Mouse (Mus musculus) bone marrow macrophage, adult 2 months (primary cell): Measurements from ENCODE around the gene Dbx2. TPM values are rescaled to one million over a fixed set of nuclear protein-coding genes. Genes with fewer than 3 reads are reported as not detected.

Experiments used
- H3K27ac ChIP-seq: 2 replicates; pipeline ENCODE4 v1.5.1; 2012; ENCODE audit warnings: low read depth, low read length; ENCODE audit not compliant: insufficient read depth
- H3K4me1 ChIP-seq: 2 replicates; pipeline ENCODE4 v1.6.1; 2012; ENCODE audit warnings: low read length; ENCODE audit not compliant: control insufficient read depth, insufficient read depth
- H3K4me3 ChIP-seq: 2 replicates; pipeline ENCODE4 v1.5.1; 2012; ENCODE audit warnings: mild to moderate bottlenecking, low read length, moderate library complexity; ENCODE audit not compliant: insufficient read depth
- CTCF ChIP-seq: IDR thresholded peaks from 2 replicates; pipeline ENCODE4 v1.5.1; 2012; ENCODE audit warnings: low read depth, mild to moderate bottlenecking, low read length, moderate library complexity
- POLR2A ChIP-seq: IDR thresholded peaks from 2 replicates; pipeline ENCODE4 v1.6.1; 2012; ENCODE audit warnings: mild to moderate bottlenecking, low read depth, low read length, borderline replicate concordance
- polyA plus RNA-seq: library from polyadenylated mRNA; stranded (reverse); fragments of >200 nt; gene quantifications from 2 replicates; pipeline ENCODE4 v1.2.4, GENCODE M21; 2012; ENCODE audit not compliant: missing spikeins, insufficient read depth, insufficient read length

Gene Dbx2
- polyA plus RNA-seq, 1 experiment: not detected

DNA sequence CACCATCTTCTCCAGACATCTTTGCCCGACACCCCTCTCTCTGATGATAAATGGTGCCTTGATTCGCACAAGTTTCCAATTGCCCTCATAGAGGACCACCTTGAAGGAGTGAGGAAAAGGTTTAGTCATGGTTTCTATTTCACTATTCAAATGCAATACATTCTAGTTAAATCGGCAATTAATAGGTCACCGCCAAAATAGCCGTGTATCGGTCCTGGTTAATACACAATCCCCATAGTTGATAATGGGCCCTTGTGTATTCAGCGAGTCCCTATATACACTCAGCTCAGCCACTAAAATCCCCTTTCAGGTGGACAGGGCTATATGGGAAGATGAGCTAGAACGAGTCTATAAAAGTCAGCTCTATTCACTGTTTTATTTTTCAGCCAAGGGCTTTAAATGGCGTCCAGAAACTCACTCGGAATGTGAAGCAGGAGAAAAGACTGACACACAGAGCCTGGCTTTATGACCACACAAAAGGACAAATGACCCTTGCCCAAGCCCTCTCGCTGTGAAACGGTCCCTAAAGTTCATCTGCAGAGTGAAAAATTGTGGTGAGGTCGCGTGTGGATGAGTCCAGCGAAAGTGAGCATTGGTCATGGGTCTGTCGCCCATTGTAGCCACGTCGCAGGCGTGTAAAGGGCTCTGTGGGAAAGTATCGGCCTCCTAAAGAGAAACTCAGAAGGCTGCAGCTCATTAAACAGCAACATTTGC is 16.5 kb downstream of the Dbx2 start:
- Histone ChIP-seq H3K27ac (no peak overlapping the region), H3K4me3 (no peak overlapping the region), H3K4me1 (no peaks in the 10 kb centered on the region)
- TF ChIP-seq POLR2A: no peak
- no peak for TF ChIP-seq CTCF

DNA sequence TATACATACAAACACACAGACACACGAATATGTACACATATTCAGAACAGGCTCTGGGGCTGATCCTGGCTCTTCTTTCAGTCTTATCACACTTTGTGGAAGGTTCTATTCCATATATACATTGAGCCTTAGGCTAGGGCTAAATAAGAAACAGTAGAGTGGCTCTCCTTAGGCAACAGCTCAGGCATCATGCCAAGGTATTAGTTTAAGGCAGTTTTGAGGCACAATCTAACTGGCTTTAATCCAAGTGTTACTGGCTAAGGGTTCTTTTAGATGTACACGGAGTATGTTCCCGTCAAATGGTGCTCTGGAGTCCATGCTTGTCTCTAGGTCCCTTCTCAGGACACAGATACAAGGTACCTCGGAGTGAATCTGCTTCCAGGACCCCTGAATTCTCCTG is 31.4 kb downstream of the Dbx2 start:
- no peak for TF ChIP-seq CTCF
- Histone ChIP-seq H3K4me3 (no peak overlapping the region), H3K4me1 (no peaks in the 10 kb centered on the region), H3K27ac (no peak overlapping the region)

DNA sequence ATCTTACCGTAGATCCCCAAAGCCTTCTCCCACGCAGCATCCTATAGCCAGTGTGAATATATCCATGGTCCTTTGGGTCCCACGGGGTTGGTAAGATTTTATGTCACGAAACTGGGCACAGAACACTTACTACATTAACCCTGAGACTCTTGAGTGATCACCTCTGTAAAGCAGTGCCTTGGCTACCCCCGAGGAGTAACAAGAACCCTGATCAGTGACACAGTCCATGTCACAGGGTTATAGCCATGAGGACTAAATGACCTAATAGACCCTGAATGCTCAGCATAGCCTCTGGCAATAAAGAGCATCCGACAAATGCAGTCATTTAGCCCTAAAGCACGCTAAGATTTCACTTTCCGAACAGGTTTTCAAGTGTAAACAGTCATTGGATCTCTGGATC is 33.0 kb downstream of the Dbx2 start:
- Histone ChIP-seq H3K4me1 (no peaks in the 10 kb centered on the region), H3K27ac (no peak overlapping the region), H3K4me3 (no peak overlapping the region)
- TF ChIP-seq CTCF (no peak), POLR2A (no peak)

DNA sequence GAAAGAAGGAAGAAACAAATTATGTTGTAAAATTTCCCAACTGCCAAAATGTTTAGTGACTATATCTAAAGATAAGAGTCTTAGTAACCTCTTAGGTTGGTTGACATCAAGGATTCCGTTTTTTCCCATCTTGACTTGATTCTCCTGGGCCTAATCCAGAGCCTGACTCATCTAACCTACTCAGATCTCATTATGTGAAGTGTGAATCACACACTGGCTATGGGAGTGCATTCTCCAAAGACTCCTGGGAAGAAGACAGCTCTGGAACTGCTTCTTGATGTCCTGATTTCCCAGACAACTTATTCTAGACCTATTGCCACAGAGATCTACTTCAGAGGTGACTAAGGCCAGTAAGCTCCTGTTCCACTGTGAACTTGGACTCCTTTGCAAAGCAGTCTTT is 43.2 kb downstream of the Dbx2 start:
- H3K4me1 ChIP-seq: no peaks in the 10 kb centered on the region
- no peak overlapping the region for H3K4me3 ChIP-seq
- TF ChIP-seq CTCF: no peak
- no peak for TF ChIP-seq POLR2A
- no peak overlapping the region for H3K27ac ChIP-seq

DNA sequence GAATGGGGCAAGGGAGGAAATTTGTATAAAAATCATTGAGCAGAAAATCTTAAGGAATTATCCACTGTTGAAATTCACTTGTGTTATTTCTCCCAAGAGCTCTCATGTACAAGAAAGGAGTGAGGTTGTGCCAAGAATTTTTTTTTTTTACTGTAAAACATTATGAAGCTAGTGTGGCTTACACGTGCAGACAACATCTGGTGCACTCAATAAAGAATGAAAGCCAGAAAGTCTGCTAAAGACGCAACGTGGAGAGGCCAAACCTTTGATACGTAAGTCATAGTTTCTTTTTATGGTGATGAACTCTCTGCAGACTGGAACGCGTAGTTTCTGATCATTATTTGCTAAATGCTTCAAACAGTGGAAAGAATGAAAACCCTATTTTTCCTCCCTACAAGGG is 54.6 kb downstream of the Dbx2 start:
- H3K4me3 ChIP-seq: no peak overlapping the region
- no peak for TF ChIP-seq CTCF
- TF ChIP-seq POLR2A: no peak
- H3K27ac ChIP-seq: no peak overlapping the region
- no peaks in the 10 kb centered on the region for H3K4me1 ChIP-seq

DNA sequence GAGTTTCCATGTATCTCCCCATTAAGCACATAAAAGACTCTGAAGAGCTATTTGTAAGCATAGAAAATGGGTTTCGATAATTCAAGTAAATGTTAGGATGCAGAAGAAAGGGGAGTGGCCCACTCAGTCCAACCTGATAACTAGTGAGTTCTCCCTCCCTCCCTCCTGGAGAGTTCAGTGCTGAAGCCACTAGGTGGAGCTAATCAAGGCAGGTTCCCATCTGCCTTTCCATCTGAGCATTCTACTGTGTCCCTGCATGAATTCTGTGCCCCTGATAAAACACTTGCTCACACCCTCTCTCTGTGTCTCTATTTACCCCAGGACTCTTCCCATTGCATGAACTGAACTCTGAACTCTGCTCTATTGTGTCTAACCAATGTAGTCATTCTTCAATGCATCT is 57.1 kb downstream of the Dbx2 start:
- TF ChIP-seq CTCF (no peak), POLR2A (no peak)
- H3K27ac ChIP-seq: no peak overlapping the region
- H3K4me3 ChIP-seq: no peak overlapping the region
- H3K4me1 ChIP-seq: no peaks in the 10 kb centered on the region

DNA sequence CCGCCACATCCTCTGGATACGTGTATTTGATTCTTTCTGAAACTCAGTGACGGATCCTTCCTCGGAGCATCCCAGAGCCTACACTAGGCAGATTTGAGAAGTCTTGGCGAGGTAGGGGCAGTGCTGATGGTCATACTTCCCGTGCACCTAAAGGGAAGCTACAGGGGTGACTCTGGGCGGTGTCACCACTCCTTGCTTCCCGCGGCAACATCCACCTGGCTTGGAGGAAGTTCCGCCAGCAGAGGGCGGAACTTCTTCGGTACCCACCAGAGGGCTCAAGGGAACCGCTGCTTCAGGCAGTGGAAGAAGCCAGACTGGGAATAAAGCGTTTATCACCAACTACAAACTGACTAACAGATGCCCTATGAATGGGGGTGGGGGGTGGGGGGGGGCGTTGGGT is 68.9 kb downstream of the Dbx2 start:
- no peak overlapping the region for H3K27ac ChIP-seq
- H3K4me3 ChIP-seq: no peak overlapping the region
- TF ChIP-seq POLR2A (no peak), CTCF (no peak)
- no peaks in the 10 kb centered on the region for H3K4me1 ChIP-seq

DNA sequence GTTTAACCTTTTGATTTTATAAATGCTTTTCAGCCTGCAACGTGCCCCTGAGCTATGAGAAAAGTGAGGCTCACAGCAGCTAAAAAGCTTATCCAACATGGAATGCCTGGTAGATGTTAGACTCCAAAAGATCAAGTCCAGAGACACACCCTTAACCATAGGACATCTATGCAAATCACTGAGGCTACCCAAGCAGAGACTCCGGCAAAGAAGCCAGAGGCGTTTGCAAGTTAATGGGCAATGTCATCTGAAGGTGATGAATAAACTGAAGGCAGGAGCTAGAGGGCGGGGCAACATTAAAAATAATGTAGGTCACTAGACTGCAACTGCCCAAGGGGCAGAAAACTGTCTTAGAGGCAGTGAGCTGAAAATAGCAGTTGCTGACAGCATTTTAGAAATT is 70.9 kb downstream of the Dbx2 start:
- Histone ChIP-seq H3K4me3 (no peak overlapping the region), H3K27ac (no peak overlapping the region), H3K4me1 (no peaks in the 10 kb centered on the region)
- TF ChIP-seq POLR2A (no peak), CTCF (no peak)

DNA sequence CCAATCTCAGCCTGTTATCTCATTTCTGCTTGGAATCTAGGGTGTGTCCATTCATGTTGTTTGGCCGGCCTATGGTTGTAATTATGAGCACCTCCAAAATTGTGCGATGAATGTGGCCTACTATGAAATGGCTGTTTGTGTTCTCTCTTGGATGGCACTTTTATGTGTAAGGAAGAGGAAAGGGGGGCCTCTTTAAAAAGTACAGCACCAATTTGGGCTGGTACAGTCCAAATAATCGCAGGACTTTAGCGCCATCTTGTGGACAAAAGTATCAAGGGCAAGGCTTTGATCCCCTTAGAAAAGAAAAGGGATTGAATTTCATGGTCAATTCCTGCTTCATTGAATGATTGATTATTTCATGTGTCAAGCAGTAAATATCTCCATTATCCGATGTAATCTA is 81.1 kb downstream of the Dbx2 start:
- no peak for TF ChIP-seq CTCF

More for the DNA sequence above, 81.1 kb downstream of the Dbx2 start:
- Histone ChIP-seq H3K27ac (no peak overlapping the region), H3K4me1 (no peaks in the 10 kb centered on the region), H3K4me3 (no peak overlapping the region)

Other genes starting within 250 kb of the Dbx2 start
- not detected in 2 replicates for gene Nell2, start 127.4 kb downstream of the Dbx2 start, polyA plus RNA-seq
- gene Ano6, start 134.9 kb upstream of the Dbx2 start, polyA plus RNA-seq: 64.0 and 73.0 TPM in 2 replicates